Comparison of ENCODE assay signal across 14 mouse cellular contexts in genomic region chr2:95891566-95891965, GRCm38 (mm10).
DNase-seq lines count a peak whose midpoint lies in the region; ATAC-seq and TF ChIP-seq lines count a peak whose summit lies in the region.
"Had no signal": no experiment of that assay in that cellular context is flagged by ENCODE, and none has a peak within 500 bp of the region (broad histone marks: within the 10 kb centered on the region; RNA-seq: fewer than 3 reads in every experiment).

No protein-coding gene starts in this region.

- no peak overlapping the region for H3K9ac ChIP-seq in limb, embryonic 14.5 days (ENCODE audit: low read depth, low read length, severe bottlenecking)
- H3K9ac ChIP-seq: embryonic facial prominence, embryonic 12.5 days; heart, embryonic 13.5 days; liver, embryonic 13.5 days; stomach, embryonic 15.5 days had no signal

- DNase-seq in cerebellum, postnatal 10 days, result peak; percentile 83 to 88
- no peak for DNase-seq in cerebellum, adult 9-11 months
- DNase-seq in limb, embryonic 14.5 days (ENCODE audit: low spot score), result peak; percentile 59
- no peak for DNase-seq in limb, embryonic 10.5 days (ENCODE audit: low spot score)
- DNase-seq in layer of hippocampus, postnatal 10 days (ENCODE audit: low spot score in 2 of 2), result peak; percentile 16 to 23
- peak; percentile 10 for DNase-seq in right cerebral cortex, postnatal 14 days
- DNase-seq in B cell, adult 2 months, result no peak
- no peak for DNase-seq in spleen, postnatal 10 days (ENCODE audit: low spot score in 2 of 2)
- DNase-seq: liver, embryonic 13.5 days had no signal

- no peaks in the 10 kb centered on the region for H3K36me3 ChIP-seq in limb, embryonic 14.5 days (ENCODE audit: control insufficient read depth, insufficient read depth, low read length)
- H3K36me3 ChIP-seq in limb, embryonic 10.5 days, result no peaks in the 10 kb centered on the region
- H3K36me3 ChIP-seq: embryonic facial prominence, embryonic 12.5 days; G1E; heart, embryonic 13.5 days; liver, embryonic 13.5 days; stomach, embryonic 15.5 days had no signal

- no peak for ATAC-seq in limb, embryonic 14.5 days (ENCODE audit: low FRiP score, low read depth)
- ATAC-seq: activated CD4-positive, CD25-positive, alpha-beta regulatory T cell, adult 4 months had no signal

- no peaks in the 10 kb centered on the region for H3K4me1 ChIP-seq in limb, embryonic 14.5 days (ENCODE audit: control insufficient read depth, insufficient read depth, low read length)
- H3K4me1 ChIP-seq in limb, embryonic 10.5 days, result no peaks in the 10 kb centered on the region
- H3K4me1 ChIP-seq: embryonic facial prominence, embryonic 12.5 days; heart, embryonic 13.5 days; liver, embryonic 13.5 days; stomach, embryonic 15.5 days had no signal

- H3K27me3 ChIP-seq in limb, embryonic 14.5 days (ENCODE audit: control insufficient read depth, insufficient read depth, low read length), result no peaks in the 10 kb centered on the region
- H3K27me3 ChIP-seq in limb, embryonic 10.5 days (ENCODE audit: low read depth, poor library complexity, severe bottlenecking), result no peaks in the 10 kb centered on the region
- H3K27me3 ChIP-seq: embryonic facial prominence, embryonic 12.5 days; heart, embryonic 13.5 days; liver, embryonic 13.5 days; stomach, embryonic 15.5 days had no signal

- no peak for TF ChIP-seq POLR2A in limb, embryonic 14.5 days (IDR thresholded peaks at IDR 0.05; ENCODE audit: borderline replicate concordance, extremely low read depth, insufficient read depth, insufficient read length)

- 68% methylated on average over 2 of the region's 2 CpGs for WGBS in limb, embryonic 14.5 days
- 88% methylated on average over 2 of the region's 2 CpGs for WGBS in limb, embryonic 10.5 days

- no peaks in the 10 kb centered on the region for H3K9me3 ChIP-seq in limb, embryonic 14.5 days (ENCODE audit: control insufficient read depth, low read length)
- H3K9me3 ChIP-seq in limb, embryonic 10.5 days (replicated peaks), result no peaks in the 10 kb centered on the region
- H3K9me3 ChIP-seq: embryonic facial prominence, embryonic 12.5 days; G1E; heart, embryonic 13.5 days; liver, embryonic 13.5 days; stomach, embryonic 15.5 days had no signal

- no peak overlapping the region for H3K27ac ChIP-seq in limb, embryonic 14.5 days (replicated peaks; ENCODE audit: low read depth, low read length)
- H3K27ac ChIP-seq in limb, embryonic 10.5 days, result no peak overlapping the region
- H3K27ac ChIP-seq: embryonic facial prominence, embryonic 12.5 days; heart, embryonic 13.5 days; liver, embryonic 13.5 days; stomach, embryonic 15.5 days had no signal

- H3K4me3 ChIP-seq in limb, embryonic 14.5 days (replicated peaks; ENCODE audit: low read length), result no peak overlapping the region
- no peak overlapping the region for H3K4me3 ChIP-seq in limb, embryonic 10.5 days
- H3K4me3 ChIP-seq: embryonic facial prominence, embryonic 12.5 days; heart, embryonic 13.5 days; liver, embryonic 13.5 days; stomach, embryonic 15.5 days had no signal

- H3K4me2 ChIP-seq in limb, embryonic 14.5 days (replicated peaks; ENCODE audit: low read depth, low read length, severe bottlenecking), result no peak overlapping the region
- H3K4me2 ChIP-seq: embryonic facial prominence, embryonic 12.5 days; heart, embryonic 13.5 days; liver, embryonic 13.5 days; stomach, embryonic 15.5 days had no signal

Comparison
In these comparisons a context has a peak if more than half of its experiments do, and no peak if none do; other contexts are left out.
1. DNase-seq: peak in cerebellum, postnatal 10 days (2 of 2), limb, embryonic 14.5 days (single experiment), layer of hippocampus, postnatal 10 days (2 of 2) and right cerebral cortex, postnatal 14 days (single experiment); none in cerebellum, adult 9-11 months (single experiment), limb, embryonic 10.5 days (single experiment), B cell, adult 2 months (0 of 2) and spleen, postnatal 10 days (0 of 2).